Mouse (Mus musculus) neutrophil, adult 5-6 weeks (primary cell): ENCODE results near the gene Krt90. TPM values are rescaled to one million over a fixed set of nuclear protein-coding genes. Genes with fewer than 3 reads are reported as not detected.
"Not testable (repeated sequence)": the region's sequence is repeated elsewhere in the genome, so short reads cannot be mapped to it uniquely, and the experiment has no call there.

Experiments
- ATAC-seq: fragments of 151-379, 151-347 bp; 2 replicates; pipeline ENCODE4 v1.8.0; 2017; ENCODE audit warnings: mild to moderate bottlenecking, moderate TSS enrichment; ENCODE audit not compliant: insufficient number of reproducible peaks, poor library complexity, low FRiP score, severe bottlenecking; ENCODE audit errors: extremely low read depth
- total RNA-seq: library from RNA; stranded (forward); fragments of 200-1000 nt; gene quantifications from 2 replicates; pipeline ENCODE4 v1.2.3, GENCODE M21; 2017

The Krt90 gene
- total RNA-seq, 1 experiment from 2014 or later, result not detected

- no peak for ATAC-seq
These were observed 40.1 kb downstream of the Krt90 start for GRCm38 (mm10) chr15:101522556-101523232.

- no peak for ATAC-seq
These were observed 43.0 kb downstream of the Krt90 start for GRCm38 (mm10) chr15:101519792-101520191.

GRCm38 (mm10) chr15:101517161-101517560 is 45.6 kb downstream of the Krt90 start, which contains the start of gene Gm49425:
Gm49425 (minus strand) TSS chr15:101517261.
- not testable (repeated sequence) for ATAC-seq

- no peak for ATAC-seq
These were observed 54.5 kb downstream of the Krt90 start for GRCm38 (mm10) chr15:101508247-101508646.

- ATAC-seq, result no peak
These were observed 55.6 kb downstream of the Krt90 start for GRCm38 (mm10) chr15:101506896-101507758.

Other genes with a start within 250 kb of the Krt90 start
- gene Krt80, start 192.8 kb downstream of the Krt90 start, total RNA-seq, result 31.7 and 34.7 TPM in 2 replicates
- gene Krt7, start 151.9 kb downstream of the Krt90 start, total RNA-seq, result 8.6 and 9.6 TPM in 2 replicates
- not detected in 2 replicates for gene Krt87, start 124.1 kb downstream of the Krt90 start, total RNA-seq
- gene Krt88, start 115.2 kb downstream of the Krt90 start, total RNA-seq, result not detected in 2 replicates
- not detected in 2 replicates for gene Krt81, start 99.2 kb downstream of the Krt90 start, total RNA-seq
- gene Krt86, start 89.5 kb downstream of the Krt90 start, total RNA-seq, result 5.8 and 7.0 TPM in 2 replicates
- 0.37 and 1.9 TPM in 2 replicates for gene Krt83, start 71.4 kb downstream of the Krt90 start, total RNA-seq
- gene Gm49425, start 45.7 kb downstream of the Krt90 start, total RNA-seq, result not detected in 2 replicates
- gene Krt84, start 30.1 kb downstream of the Krt90 start, total RNA-seq, result not detected in 2 replicates
- gene Krt82, start 12.3 kb downstream of the Krt90 start, total RNA-seq, result not detected in 2 replicates
- 0.12 and 0.74 TPM in 2 replicates for gene Krt75, start 11.0 kb upstream of the Krt90 start, total RNA-seq
- not detected in 2 replicates for gene Gm5414, start 65.2 kb upstream of the Krt90 start, total RNA-seq
- gene Gm5478, start 84.4 kb upstream of the Krt90 start, total RNA-seq, result not detected in 2 replicates
- 3.9 and 4.5 TPM in 2 replicates for gene Krt6b, start 117.3 kb upstream of the Krt90 start, total RNA-seq
- 1.1 and 1.3 TPM in 2 replicates for gene Krt6a, start 131.4 kb upstream of the Krt90 start, total RNA-seq
- 0.23 TPM in 1 of 2 replicates, not detected in the other for gene Krt5, start 149.9 kb upstream of the Krt90 start, total RNA-seq
- not detected in 2 replicates for gene Krt71, start 180.2 kb upstream of the Krt90 start, total RNA-seq
- not detected in 2 replicates for gene Krt72, start 223.5 kb upstream of the Krt90 start, total RNA-seq
- not detected in 2 replicates for gene Krt73, start 239.4 kb upstream of the Krt90 start, total RNA-seq